Mouse (Mus musculus) thymus, postnatal 10 days (tissue): ENCODE data around the gene 2700049A03Rik.
"Not testable (repeated sequence)": the region's sequence is repeated elsewhere in the genome, so short reads cannot be mapped to it uniquely, and the experiment has no call there.

Experiments used
- DNase-seq, 2 experiments: peaks; one replicate each; pipeline ENCODE4 v3.0.0; 2021; ENCODE audit warnings: low spot score in 2 of 2

Gene 2700049A03Rik

DNA sequence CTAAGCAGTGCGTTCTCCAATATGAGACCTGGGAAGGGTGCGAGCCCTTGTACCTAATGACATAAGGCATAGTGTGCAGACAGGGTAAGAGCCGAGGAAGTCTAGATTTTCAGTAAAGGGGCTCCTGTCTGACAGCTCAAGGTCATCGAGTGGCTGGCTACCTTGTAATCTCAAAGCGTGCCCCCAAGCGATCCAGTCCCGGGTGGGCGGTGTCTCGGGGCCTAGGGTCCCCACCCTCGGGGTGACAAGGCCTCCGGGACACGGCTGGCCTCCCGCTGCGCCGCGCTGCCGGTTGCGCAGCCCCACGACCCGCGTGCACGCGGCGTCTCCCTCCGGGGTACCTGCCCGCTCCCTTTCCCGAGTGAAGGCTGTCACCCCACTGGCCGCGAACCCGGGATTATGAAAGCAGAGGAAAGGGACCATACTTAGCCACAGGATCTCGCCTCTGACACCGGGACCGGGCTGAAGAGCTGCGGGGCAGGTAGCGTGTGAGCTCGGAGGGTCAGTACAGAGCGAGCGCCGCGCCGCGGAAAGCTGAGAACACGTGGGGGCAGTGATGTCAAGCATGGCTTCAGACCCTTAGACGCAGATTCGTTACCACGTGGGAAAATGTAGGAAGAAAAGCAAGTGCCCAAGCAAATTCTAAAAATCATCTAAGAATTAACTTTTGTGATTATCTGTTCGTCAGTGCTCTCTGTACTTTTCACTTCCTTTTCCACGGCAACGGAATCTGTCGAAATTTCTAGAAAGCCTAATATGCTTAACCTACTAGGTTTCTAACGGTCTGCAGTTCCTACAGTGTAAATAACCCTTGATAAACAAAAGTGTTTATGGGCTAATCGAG lies at the start of gene 2700049A03Rik, which contains the start of gene Timm9:
2700049A03Rik (plus strand) TSS at position 719 of the 844 bp plus-strand sequence.
Timm9 (minus strand) TSS at position 555 of the 844 bp plus-strand sequence.
- peak; percentile 67 to 69 for DNase-seq

- DNase-seq: not testable (repeated sequence)
Measured at GRCm38 (mm10) chr12:71104275-71104674, 32.4 kb upstream of the 2700049A03Rik start.

GRCm38 (mm10) chr12:71107216-71107771 lies 29.4 kb upstream of the 2700049A03Rik start:
- DNase-seq: no peak

- no peak for DNase-seq
Measured at GRCm38 (mm10) chr12:71111331-71111730, 25.3 kb upstream of the 2700049A03Rik start, which contains the start of gene Tomm20l. TSS of gene Tomm20l (plus strand) at chr12:71111428.

DNA sequence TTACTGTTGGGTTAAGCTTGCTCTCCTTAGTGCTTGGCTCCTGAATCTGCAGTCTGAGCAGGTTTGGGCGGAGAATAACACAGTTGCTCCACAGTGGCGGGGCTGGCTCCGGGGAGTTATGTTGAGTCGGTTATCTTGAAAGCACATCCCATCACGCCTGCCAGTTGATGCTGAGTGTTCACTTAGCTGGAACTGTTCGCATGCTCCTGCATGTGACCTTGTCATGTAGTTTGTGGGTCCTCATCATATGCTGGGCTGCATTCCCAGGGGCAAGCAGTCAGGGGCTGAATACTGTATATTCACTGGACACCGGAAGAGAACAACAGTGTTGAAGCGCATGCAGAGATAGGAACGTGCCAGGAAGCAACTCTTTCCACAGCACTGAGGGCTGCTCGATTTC lies 23.6 kb upstream of the 2700049A03Rik start:
- no peak for DNase-seq

GRCm38 (mm10) chr12:71113675-71114288 lies 22.9 kb upstream of the 2700049A03Rik start:
- DNase-seq: peak; percentile 36 to 38

- no peak for DNase-seq
Measured at GRCm38 (mm10) chr12:71116411-71116810, 20.2 kb upstream of the 2700049A03Rik start.

GRCm38 (mm10) chr12:71122731-71123130 lies 13.9 kb upstream of the 2700049A03Rik start:
- no peak for DNase-seq

- DNase-seq: no peak
Measured at GRCm38 (mm10) chr12:71123286-71123685, 13.4 kb upstream of the 2700049A03Rik start.

GRCm38 (mm10) chr12:71135581-71135980 lies 1.1 kb upstream of the 2700049A03Rik start:
- no peak for DNase-seq

DNA sequence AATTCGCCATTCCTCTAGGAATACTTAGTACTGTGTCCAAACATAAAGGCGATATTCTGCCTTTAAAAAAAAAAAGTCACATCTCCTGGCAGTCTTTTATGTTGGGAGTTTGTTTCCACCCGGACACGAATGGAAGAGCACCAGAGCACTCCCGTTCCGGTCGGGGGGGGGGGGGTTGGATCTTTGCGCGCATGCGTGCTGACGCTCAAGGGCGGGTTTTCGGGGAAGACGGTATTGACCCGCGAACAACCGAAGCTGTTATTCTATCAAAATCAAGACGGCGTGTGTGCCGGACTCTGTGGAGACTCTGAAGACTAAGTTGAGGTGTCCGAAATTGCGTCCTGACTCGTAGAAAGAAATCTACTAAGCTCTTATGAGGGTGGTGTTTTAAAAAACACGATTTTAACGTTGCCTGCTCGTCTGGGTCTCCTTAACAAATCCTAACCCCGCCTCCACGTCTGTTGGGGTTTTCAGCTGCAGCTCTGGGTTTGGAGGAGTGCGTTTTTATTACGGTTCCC lies 385 bp downstream of the 2700049A03Rik start:
- peak; percentile 64 to 87 for DNase-seq

DNA sequence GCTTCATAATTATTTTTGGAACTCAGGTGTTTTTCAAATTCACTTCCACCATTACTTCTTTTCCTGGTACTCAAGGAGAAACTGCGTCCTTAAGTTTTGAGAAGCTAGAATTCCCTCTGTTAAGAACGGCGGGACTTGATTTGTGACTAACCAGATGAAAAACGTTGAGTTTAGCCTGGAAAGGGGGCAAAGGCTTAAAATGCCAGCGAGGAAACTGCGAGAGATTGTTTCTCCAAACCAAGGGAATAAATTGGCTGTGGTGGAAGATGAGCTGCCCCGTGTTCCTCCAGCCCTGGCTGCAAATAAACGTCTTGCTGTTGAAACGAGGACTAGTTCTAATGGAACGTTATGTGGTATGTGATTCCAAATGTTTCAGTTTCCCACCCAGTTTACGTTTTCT lies 1.0 kb downstream of the 2700049A03Rik start:
- DNase-seq: no peak

DNA sequence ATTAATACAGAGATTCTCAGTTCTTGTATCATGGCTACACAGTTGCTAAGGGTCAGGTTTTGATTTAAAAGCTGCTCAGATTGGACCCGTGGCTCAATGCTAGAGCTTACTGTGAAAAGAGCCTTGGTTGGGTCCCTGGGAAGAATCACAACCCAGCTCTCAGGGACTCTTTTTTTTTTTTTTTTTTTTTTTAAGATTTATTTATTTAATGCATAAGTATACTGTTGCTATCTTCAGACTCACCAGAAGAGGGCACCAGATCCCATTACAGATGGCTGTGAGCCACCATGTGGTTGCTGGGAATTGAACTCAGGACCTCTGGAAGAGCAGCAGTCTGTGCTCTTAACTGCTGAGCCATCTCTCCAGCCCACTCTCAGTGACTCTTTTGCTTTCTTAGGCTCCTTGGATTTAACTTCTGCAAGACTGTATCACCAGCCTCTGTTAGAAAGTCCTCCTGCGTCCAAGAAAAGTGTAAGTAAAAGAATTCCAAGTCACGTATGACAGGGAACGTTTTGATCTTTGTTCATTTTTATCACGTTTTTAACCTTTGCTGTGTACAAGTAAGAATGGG lies 2.7 kb downstream of the 2700049A03Rik start:
- DNase-seq: peak in 1 of 2 experiments; percentile 10

- DNase-seq: no peak
Measured at GRCm38 (mm10) chr12:71141189-71141588, 4.5 kb downstream of the 2700049A03Rik start.

GRCm38 (mm10) chr12:71147641-71148040 lies 11.0 kb downstream of the 2700049A03Rik start:
- DNase-seq: peak in 1 of 2 experiments; percentile 45

DNA sequence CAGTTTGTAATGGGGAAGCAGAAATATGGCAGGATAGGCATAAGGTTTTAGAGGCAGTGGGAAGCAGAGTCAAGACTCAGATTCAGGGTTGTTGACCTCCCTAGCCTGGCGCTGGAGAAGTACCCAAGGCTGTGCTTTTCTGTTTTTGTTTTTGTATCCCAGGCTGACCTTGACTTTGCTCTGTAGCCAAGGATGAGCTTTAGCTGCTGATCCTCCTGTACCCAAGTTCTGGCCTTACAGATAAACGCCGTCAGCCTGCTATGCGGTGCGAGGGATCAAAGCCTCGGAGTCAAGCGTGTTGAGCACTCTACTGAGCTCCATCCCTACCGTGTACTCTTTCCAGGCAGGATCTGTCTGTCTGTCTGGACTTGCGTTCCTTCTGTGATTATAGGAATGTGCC lies 12.2 kb downstream of the 2700049A03Rik start:
- no peak for DNase-seq

- no peak for DNase-seq
Measured at GRCm38 (mm10) chr12:71149456-71149855, 12.8 kb downstream of the 2700049A03Rik start.

GRCm38 (mm10) chr12:71150167-71150566 lies 13.5 kb downstream of the 2700049A03Rik start:
- no peak for DNase-seq

DNA sequence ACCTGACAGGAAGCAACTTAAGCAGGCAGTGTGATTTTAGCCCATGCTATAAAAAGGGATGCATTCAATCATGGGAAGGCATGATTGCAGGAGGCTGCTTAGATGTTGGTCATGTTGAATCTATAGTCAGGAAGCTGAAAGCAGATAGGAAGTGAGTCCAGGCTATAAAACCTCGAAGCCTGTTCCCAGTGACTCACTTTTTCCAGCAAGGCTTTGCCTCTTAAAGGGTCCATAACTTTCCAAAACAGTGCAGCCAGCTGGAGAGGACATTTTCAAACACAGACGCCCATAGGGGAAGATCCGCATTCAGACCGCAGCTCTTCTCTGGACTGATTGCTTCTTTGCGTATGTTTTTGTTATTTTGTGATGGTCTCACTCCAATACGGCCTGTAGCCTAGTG lies 18.3 kb downstream of the 2700049A03Rik start:
- no peak for DNase-seq

DNA sequence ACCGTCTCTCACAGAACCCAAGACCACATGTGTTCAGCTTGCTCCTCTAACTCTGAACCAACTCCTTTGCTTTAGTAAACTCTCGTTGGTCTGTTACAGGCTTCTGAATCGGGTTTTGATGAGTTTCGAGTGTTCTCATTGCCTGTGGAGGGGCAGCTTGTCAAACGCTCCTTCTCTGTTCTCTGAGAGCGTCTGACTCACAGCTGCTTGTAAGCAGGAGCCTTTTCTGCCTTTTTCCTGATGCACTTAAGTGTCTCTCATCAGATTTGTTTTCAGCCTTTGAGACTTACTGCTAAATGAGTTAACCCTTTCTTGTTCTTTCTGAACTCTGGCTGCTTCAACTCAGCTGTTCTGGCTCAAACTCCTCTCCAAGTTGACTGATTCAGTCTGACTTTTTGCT lies 21.3 kb downstream of the 2700049A03Rik start:
- DNase-seq: no peak

DNA sequence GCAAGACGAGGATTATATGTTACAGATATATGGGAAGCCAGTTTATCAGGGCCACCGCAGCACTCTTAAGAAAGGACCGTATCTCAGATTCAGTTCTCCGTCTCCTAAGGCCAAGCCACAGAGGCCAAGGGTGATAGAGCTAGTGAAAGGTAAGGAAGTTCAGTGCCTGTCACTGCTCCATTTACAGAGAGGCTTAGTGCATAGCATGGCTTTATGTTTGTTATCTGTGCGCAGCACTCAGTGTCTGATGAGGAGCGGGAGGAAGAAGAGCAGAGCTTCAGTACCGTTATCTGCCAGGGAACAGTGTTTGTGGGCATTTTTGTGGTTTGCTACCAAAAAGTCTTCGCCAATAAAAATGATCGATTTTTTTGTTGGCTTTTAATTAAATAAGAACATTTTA lies 27.8 kb downstream of the 2700049A03Rik start:
- no peak for DNase-seq

GRCm38 (mm10) chr12:71169911-71170310 lies 33.3 kb downstream of the 2700049A03Rik start:
- no peak for DNase-seq
